Mouse (Mus musculus) adrenal gland, postnatal 4 days (tissue): ENCODE data around the gene Unc5c. TPM values are rescaled to one million over a fixed set of nuclear protein-coding genes. Genes with fewer than 3 reads are reported as not detected.

Experiments used
- DNase-seq, 2 experiments: peaks; one replicate each; pipeline ENCODE4 v3.0.0; 2021 to 2022; ENCODE audit warnings: low spot score in 2 of 2, mixed read lengths in 2 of 2
- total RNA-seq, 2 experiments: library from RNA; stranded (reverse); gene quantifications; 2 replicates each; pipeline ENCODE4 v1.2.3; 2021

Unc5c gene
- total RNA-seq, 2 experiments from 2014 or later, result 8.6 to 13.4 TPM

GRCm38 (mm10) chr3:141596461-141596860, 131.4 kb downstream of the Unc5c start:
- DNase-seq, result no peak

GRCm38 (mm10) chr3:141596881-141597280, 131.9 kb downstream of the Unc5c start:
- no peak for DNase-seq

- no peak for DNase-seq
Observed at GRCm38 (mm10) chr3:141597974-141598373, 133.0 kb downstream of the Unc5c start.

GRCm38 (mm10) chr3:141598936-141599335, 133.9 kb downstream of the Unc5c start:
- DNase-seq, result no peak

GRCm38 (mm10) chr3:141601072-141601549, 136.1 kb downstream of the Unc5c start:
- DNase-seq, result no peak

- DNase-seq, result no peak
Observed at GRCm38 (mm10) chr3:141616718-141617117, 151.7 kb downstream of the Unc5c start.

- no peak for DNase-seq
Observed at GRCm38 (mm10) chr3:141618675-141619074, 153.7 kb downstream of the Unc5c start.

GRCm38 (mm10) chr3:141621496-141621895, 156.5 kb downstream of the Unc5c start:
- DNase-seq, result no peak

- DNase-seq, result no peak
Observed at GRCm38 (mm10) chr3:141626935-141627638, 162.1 kb downstream of the Unc5c start.

GRCm38 (mm10) chr3:141627639-141627977, 162.6 kb downstream of the Unc5c start:
- no peak for DNase-seq

- no peak for DNase-seq
Observed at GRCm38 (mm10) chr3:141629431-141629830, 164.4 kb downstream of the Unc5c start.

- no peak for DNase-seq
Observed at GRCm38 (mm10) chr3:141637900-141638299, 172.9 kb downstream of the Unc5c start.

- DNase-seq, result no peak
Observed at GRCm38 (mm10) chr3:141644264-141644663, 179.2 kb downstream of the Unc5c start.

GRCm38 (mm10) chr3:141646588-141646987, 181.6 kb downstream of the Unc5c start:
- no peak for DNase-seq

GRCm38 (mm10) chr3:141650658-141651057, 185.6 kb downstream of the Unc5c start:
- DNase-seq, result no peak

- DNase-seq, result no peak
Observed at GRCm38 (mm10) chr3:141653915-141654314, 188.9 kb downstream of the Unc5c start.

GRCm38 (mm10) chr3:141659041-141659789, 194.2 kb downstream of the Unc5c start:
- DNase-seq, result no peak

- no peak for DNase-seq
Observed at GRCm38 (mm10) chr3:141660065-141661062, 195.3 kb downstream of the Unc5c start.

GRCm38 (mm10) chr3:141689113-141689512, 224.1 kb downstream of the Unc5c start:
- DNase-seq, result no peak

GRCm38 (mm10) chr3:141690676-141691075, 225.7 kb downstream of the Unc5c start:
- DNase-seq, result no peak

GRCm38 (mm10) chr3:141691418-141691817, 226.4 kb downstream of the Unc5c start:
- DNase-seq, result no peak
